Mouse (Mus musculus) cerebellum, adult 2 months (tissue): ENCODE data around the gene Hoxa13. TPM values are rescaled to one million over a fixed set of nuclear protein-coding genes. Genes with fewer than 3 reads are reported as not detected.

Experiments
- DNase-seq, 2 experiments: peaks; one replicate each; pipeline ENCODE4 v3.0.0; 2021
- H3K27ac ChIP-seq: fragments of 200-500 bp; 2 replicates; pipeline ENCODE4 v1.5.1; 2012; ENCODE audit warnings: low read length, control low read depth, inconsistent platforms; ENCODE audit not compliant: insufficient read depth
- H3K27me3 ChIP-seq: fragments of 200-500 bp; 2 replicates; pipeline ENCODE4 v1.6.1; 2012; ENCODE audit warnings: inconsistent platforms, mild to moderate bottlenecking, low read length, moderate library complexity; ENCODE audit not compliant: control insufficient read depth, insufficient read depth
- H3K4me1 ChIP-seq: fragments of 200-500 bp; 2 replicates; pipeline ENCODE4 v1.6.1; 2011; ENCODE audit warnings: low read length; ENCODE audit not compliant: control insufficient read depth, insufficient read depth
- H3K4me3 ChIP-seq: fragments of 200-500 bp; replicated peaks from 2 replicates; pipeline ENCODE3; 2011; ENCODE audit warnings: mild to moderate bottlenecking, low read depth, low read length, control low read depth; ENCODE audit not compliant: insufficient read depth
- CTCF ChIP-seq: fragments of 200-500 bp; IDR thresholded peaks from 2 replicates; pipeline ENCODE4 v1.5.1; 2011; ENCODE audit warnings: low read depth, mild to moderate bottlenecking, control low read depth, low read length, moderate library complexity, borderline replicate concordance; ENCODE audit not compliant: insufficient read depth
- POLR2A ChIP-seq: fragments of 200-500 bp; IDR thresholded peaks from 2 replicates; pipeline ENCODE4 v1.6.1; 2011; ENCODE audit warnings: low read length, control low read depth, borderline replicate concordance; ENCODE audit not compliant: insufficient read depth
- WGBS: fragments of 180-500 bp; shearing (Covaris S2); methylation state at CpG from one replicate; pipeline ENCODE4 v1.1.7; 2018; 5-methylcytosine and 5-hydroxymethylcytosine counted together
- polyA plus RNA-seq: library from polyadenylated mRNA; depleted of rRNA; stranded (reverse); fragments of >200 nt; gene quantifications from 2 replicates; pipeline ENCODE4 v1.2.3, GENCODE M21; 2012

Gene Hoxa13
- polyA plus RNA-seq, 1 experiment, result not detected

- no peaks in the 10 kb centered on the region for H3K4me1 ChIP-seq
- peak in 1 of 2 experiments; percentile 30 for DNase-seq
- 2% methylated on average over 35 of the region's 35 CpGs for WGBS
- no peak within 1 kb of the TSS for H3K4me3 ChIP-seq
- TF ChIP-seq POLR2A (no peak), CTCF (no peak)
- H3K27me3 ChIP-seq, result peaks cover 24% of the 10 kb centered on the region; the same call in 1 of the 2 replicates
- H3K27ac ChIP-seq, result no peak within 1 kb of the TSS
These were observed 20.2 kb downstream of the Hoxa13 start, which contains the start of gene Hoxa10 for GRCm38 (mm10) chr6:52240389-52241000. TSS of gene Hoxa10 (minus strand) at chr6:52240854.

GRCm38 (mm10) chr6:52239625-52240388 is 20.9 kb downstream of the Hoxa13 start:
- WGBS, result 3% methylated on average over 30 of the region's 30 CpGs
- peaks cover 19% of the 10 kb centered on the region; the same call in 1 of the 2 replicates for H3K27me3 ChIP-seq
- TF ChIP-seq POLR2A (no peak), CTCF (no peak)
- peak in 1 of 2 experiments; percentile 3 for DNase-seq
- no peak overlapping the region for H3K27ac ChIP-seq
- H3K4me3 ChIP-seq, result no peak overlapping the region
- H3K4me1 ChIP-seq, result no peaks in the 10 kb centered on the region

- no peak overlapping the region for H3K4me3 ChIP-seq
- TF ChIP-seq POLR2A (no peak), CTCF (no peak)
- DNase-seq, result peak in 1 of 2 experiments; percentile 5
- peaks cover 18% of the 10 kb centered on the region; the same call in 1 of the 2 replicates for H3K27me3 ChIP-seq
- H3K27ac ChIP-seq, result no peak overlapping the region
- no peaks in the 10 kb centered on the region for H3K4me1 ChIP-seq
- 11% methylated on average over 7 of the region's 7 CpGs for WGBS
These were observed 21.7 kb downstream of the Hoxa13 start for GRCm38 (mm10) chr6:52238976-52239375.

GRCm38 (mm10) chr6:52238155-52238545 is 22.5 kb downstream of the Hoxa13 start:
- DNase-seq, result peak in 1 of 2 experiments; percentile 1
- Histone ChIP-seq H3K27me3 (peaks cover 16% of the 10 kb centered on the region; the same call in 1 of the 2 replicates), H3K4me3 (no peak overlapping the region), H3K27ac (no peak overlapping the region), H3K4me1 (no peaks in the 10 kb centered on the region)
- TF ChIP-seq CTCF (no peak), POLR2A (no peak)
- 7% methylated on average over 7 of the region's 7 CpGs for WGBS

GRCm38 (mm10) chr6:52237346-52238154 is 23.1 kb downstream of the Hoxa13 start:
- peak in 1 of 2 experiments; percentile 2 for DNase-seq
- Histone ChIP-seq H3K27ac (no peak overlapping the region), H3K4me1 (no peaks in the 10 kb centered on the region), H3K4me3 (no peak overlapping the region), H3K27me3 (peaks cover 14% of the 10 kb centered on the region; the same call in 1 of the 2 replicates)
- TF ChIP-seq CTCF (no peak), POLR2A (no peak)
- 13% methylated on average over 10 of the region's 10 CpGs for WGBS

- H3K4me3 ChIP-seq, result no peak overlapping the region
- H3K4me1 ChIP-seq, result no peaks in the 10 kb centered on the region
- DNase-seq, result peak in 1 of 2 experiments; percentile 3
- 12% methylated on average over 3 of the region's 3 CpGs for WGBS
- H3K27me3 ChIP-seq, result peaks cover 17% of the 10 kb centered on the region; the same call in 1 of the 2 replicates
- TF ChIP-seq CTCF (no peak), POLR2A (no peak)
- no peak overlapping the region for H3K27ac ChIP-seq
These were observed 23.9 kb downstream of the Hoxa13 start for GRCm38 (mm10) chr6:52236806-52237205.

- Histone ChIP-seq H3K27ac (no peak overlapping the region), H3K4me1 (no peaks in the 10 kb centered on the region), H3K4me3 (no peak overlapping the region), H3K27me3 (peaks cover 18% of the 10 kb centered on the region; the same call in 1 of the 2 replicates)
- TF ChIP-seq POLR2A (no peak), CTCF (no peak)
- 23% methylated on average over 6 of the region's 6 CpGs for WGBS
- peak in 1 of 2 experiments; percentile 0 for DNase-seq
These were observed 24.8 kb downstream of the Hoxa13 start for GRCm38 (mm10) chr6:52235866-52236265.
